Mouse (Mus musculus): ENCODE results near the gene Plch2. TPM values are rescaled to one million over a fixed set of nuclear protein-coding genes. Genes with fewer than 3 reads are reported as not detected.

Gene Plch2
- polyA plus RNA-seq, 1 experiment from 2014 or later: 18.7 TPM

- Histone ChIP-seq H3K4me1 (peaks cover 34% of the 10 kb centered on the region), H3K4me2 (no peak overlapping the region), H3K9me3 (replicated peaks) (no peaks in the 10 kb centered on the region), H3K9ac (replicated peaks) (no peak overlapping the region), H3K4me3 (replicated peaks) (no peak overlapping the region), H3K36me3 (peaks cover 69% of the 10 kb centered on the region), H3K27ac (replicated peaks) (no peak overlapping the region), H3K27me3 (replicated peaks) (no peaks in the 10 kb centered on the region)
- ATAC-seq (ENCODE audit: low FRiP score): no peak
- 95% methylated on average over 13 of the region's 13 CpGs for WGBS
These were observed 13.6 kb upstream of the Plch2 start for GRCm38 (mm10) chr4:155070199-155070598.

GRCm38 (mm10) chr4:155069191-155069590, 12.6 kb upstream of the Plch2 start:
- H3K9me3 ChIP-seq (replicated peaks): no peaks in the 10 kb centered on the region
- H3K36me3 ChIP-seq: peaks cover 59% of the 10 kb centered on the region
- no peak for ATAC-seq (ENCODE audit: low FRiP score)
- no peak overlapping the region for H3K9ac ChIP-seq (replicated peaks)
- H3K4me1 ChIP-seq: peaks cover 34% of the 10 kb centered on the region
- H3K27ac ChIP-seq (replicated peaks): no peak overlapping the region
- WGBS: 90% methylated on average over 6 of the region's 6 CpGs
- no peak overlapping the region for H3K4me2 ChIP-seq
- H3K27me3 ChIP-seq (replicated peaks): no peaks in the 10 kb centered on the region
- no peak overlapping the region for H3K4me3 ChIP-seq (replicated peaks)

- Histone ChIP-seq H3K27me3 (replicated peaks) (no peaks in the 10 kb centered on the region), H3K27ac (replicated peaks) (no peak overlapping the region), H3K9ac (replicated peaks) (no peak overlapping the region; the same call in 1 of the 2 replicates), H3K9me3 (replicated peaks) (no peaks in the 10 kb centered on the region), H3K36me3 (peaks cover 52% of the 10 kb centered on the region), H3K4me2 (peak overlapping the region; percentile 73), H3K4me1 (peaks cover 34% of the 10 kb centered on the region), H3K4me3 (replicated peaks) (no peak overlapping the region)
- WGBS: 92% methylated on average over 20 of the region's 20 CpGs
- ATAC-seq (ENCODE audit: low FRiP score): no peak
These were observed 11.9 kb upstream of the Plch2 start for GRCm38 (mm10) chr4:155068357-155068972.

DNA sequence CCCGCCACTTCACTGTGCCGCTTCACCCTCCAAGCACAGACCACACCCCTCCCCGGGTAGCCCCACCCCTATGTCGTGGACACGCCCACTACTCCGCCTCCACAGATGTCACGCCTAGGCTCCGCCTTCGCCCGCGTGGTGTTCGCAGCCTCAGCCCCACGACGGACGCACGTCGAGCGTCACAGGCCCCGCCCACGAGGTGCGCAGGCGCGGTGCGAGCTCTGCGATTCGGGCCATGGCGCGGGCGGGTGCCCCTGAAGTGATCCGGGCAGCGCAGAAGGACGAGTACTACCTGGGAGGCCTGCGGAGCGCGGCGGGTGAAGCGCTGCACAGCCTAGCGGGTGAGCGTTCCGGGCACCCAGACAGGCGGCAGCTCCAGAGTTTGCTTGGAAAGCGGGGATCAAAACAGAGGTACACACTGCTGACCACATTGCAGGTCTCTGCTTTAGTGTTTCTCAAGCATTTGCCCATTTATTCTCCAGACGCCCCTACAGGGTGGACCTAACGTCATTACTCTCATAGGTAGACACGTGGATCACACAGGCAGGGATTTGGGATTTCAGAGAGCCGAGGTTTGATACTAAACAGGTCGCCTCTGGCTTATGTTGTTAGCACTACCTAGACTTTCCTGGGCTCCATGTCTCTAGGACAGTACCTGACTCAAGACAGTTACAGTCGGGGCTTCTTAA, 10.4 kb upstream of the Plch2 start, which contains the start of gene Pex10:
TSS of gene Pex10 (plus strand) at position 183 of the 689 bp plus-strand sequence.
- Histone ChIP-seq H3K4me1 (peaks cover 34% of the 10 kb centered on the region), H3K36me3 (peaks cover 37% of the 10 kb centered on the region), H3K27ac (replicated peaks) (peak within 1 kb of the TSS; percentile 79), H3K4me2 (peak within 1 kb of the TSS; percentile 73), H3K9me3 (replicated peaks) (no peaks in the 10 kb centered on the region), H3K4me3 (replicated peaks) (peak within 1 kb of the TSS; percentile 63), H3K27me3 (replicated peaks) (no peaks in the 10 kb centered on the region), H3K9ac (replicated peaks) (peak within 1 kb of the TSS; percentile 76)
- peak; percentile 94 for ATAC-seq (ENCODE audit: low FRiP score)
- under 1% methylated on average over 48 of the region's 48 CpGs for WGBS

GRCm38 (mm10) chr4:155065970-155066833, 9.6 kb upstream of the Plch2 start:
- no peaks in the 10 kb centered on the region for H3K27me3 ChIP-seq (replicated peaks)
- peaks cover 29% of the 10 kb centered on the region for H3K36me3 ChIP-seq
- H3K27ac ChIP-seq (replicated peaks): peak overlapping the region; percentile 70
- H3K4me2 ChIP-seq: peak overlapping the region; percentile 73
- peak overlapping the region; percentile 21; the same call in 1 of the 2 replicates for H3K9ac ChIP-seq (replicated peaks)
- no peaks in the 10 kb centered on the region for H3K9me3 ChIP-seq (replicated peaks)
- peak; percentile 60 for ATAC-seq (ENCODE audit: low FRiP score)
- WGBS: 5% methylated on average over 15 of the region's 15 CpGs
- H3K4me1 ChIP-seq: peaks cover 39% of the 10 kb centered on the region
- peak overlapping the region; percentile 63 for H3K4me3 ChIP-seq (replicated peaks)

DNA sequence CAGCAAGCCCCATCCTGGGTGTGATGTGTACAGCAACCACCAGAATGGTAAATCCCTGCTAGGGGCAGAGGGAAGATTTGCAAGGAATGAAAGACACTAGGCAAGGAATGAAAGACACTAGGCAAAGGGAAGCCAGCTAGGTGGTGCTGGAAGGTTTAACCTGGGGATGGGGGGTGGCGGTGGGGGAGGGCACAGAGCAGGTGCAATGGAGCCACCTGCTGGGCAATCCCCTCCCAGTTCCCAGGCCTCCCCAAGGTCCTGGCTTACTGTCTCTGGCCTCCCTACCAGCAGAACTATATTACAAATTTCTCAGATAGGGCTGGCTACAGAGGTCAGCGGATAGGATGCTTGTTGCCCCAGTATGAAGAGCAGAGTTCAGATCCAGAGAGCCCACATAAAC, 7.9 kb upstream of the Plch2 start:
- H3K9me3 ChIP-seq (replicated peaks): no peaks in the 10 kb centered on the region
- H3K4me1 ChIP-seq: peaks cover 34% of the 10 kb centered on the region
- H3K4me2 ChIP-seq: no peak overlapping the region
- no peaks in the 10 kb centered on the region for H3K27me3 ChIP-seq (replicated peaks)
- WGBS: 76% methylated on average over 2 of the region's 2 CpGs
- peaks cover 12% of the 10 kb centered on the region for H3K36me3 ChIP-seq
- no peak overlapping the region for H3K9ac ChIP-seq (replicated peaks)
- ATAC-seq (ENCODE audit: low FRiP score): no peak
- H3K4me3 ChIP-seq (replicated peaks): no peak overlapping the region
- H3K27ac ChIP-seq (replicated peaks): no peak overlapping the region

- no peaks in the 10 kb centered on the region for H3K27me3 ChIP-seq (replicated peaks)
- WGBS: 42% methylated on average over 3 of the region's 3 CpGs
- no peaks in the 10 kb centered on the region for H3K9me3 ChIP-seq (replicated peaks)
- no peak overlapping the region for H3K4me3 ChIP-seq (replicated peaks)
- H3K4me1 ChIP-seq: peaks cover 34% of the 10 kb centered on the region
- H3K36me3 ChIP-seq: peaks cover 8% of the 10 kb centered on the region
- no peak overlapping the region for H3K9ac ChIP-seq (replicated peaks)
- no peak overlapping the region for H3K27ac ChIP-seq (replicated peaks)
- ATAC-seq (ENCODE audit: low FRiP score): no peak
- H3K4me2 ChIP-seq: no peak overlapping the region
These were observed 7.3 kb upstream of the Plch2 start for GRCm38 (mm10) chr4:155063895-155064294.

DNA sequence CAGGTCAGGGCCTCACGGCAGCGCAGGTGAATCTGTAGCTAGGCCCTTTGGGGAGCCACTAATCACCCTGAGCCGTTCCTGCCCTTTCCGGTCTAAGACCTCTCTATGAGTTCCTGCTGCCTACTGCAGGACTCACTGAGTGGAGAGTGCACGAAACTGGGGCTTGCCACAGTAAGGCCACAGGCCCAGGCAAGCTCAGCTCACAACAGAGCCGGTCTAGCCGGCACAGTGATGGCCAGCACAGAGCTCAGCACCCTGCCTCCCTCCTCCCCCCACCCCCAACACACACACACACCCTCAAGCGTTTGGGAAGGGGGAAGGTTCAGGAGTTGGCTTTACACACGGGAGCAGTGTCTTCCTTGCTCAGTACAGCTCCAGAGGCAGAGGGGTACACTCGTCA, 1.7 kb upstream of the Plch2 start:
- no peak overlapping the region for H3K4me2 ChIP-seq
- no peak for ATAC-seq (ENCODE audit: low FRiP score)
- no peaks in the 10 kb centered on the region for H3K27me3 ChIP-seq (replicated peaks)
- H3K27ac ChIP-seq (replicated peaks): no peak overlapping the region
- H3K36me3 ChIP-seq: no peaks in the 10 kb centered on the region
- H3K4me3 ChIP-seq (replicated peaks): no peak overlapping the region
- H3K9ac ChIP-seq (replicated peaks): no peak overlapping the region
- H3K9me3 ChIP-seq (replicated peaks): no peaks in the 10 kb centered on the region
- H3K4me1 ChIP-seq: peaks cover 19% of the 10 kb centered on the region
- 39% methylated on average over 10 of the region's 10 CpGs for WGBS

DNA sequence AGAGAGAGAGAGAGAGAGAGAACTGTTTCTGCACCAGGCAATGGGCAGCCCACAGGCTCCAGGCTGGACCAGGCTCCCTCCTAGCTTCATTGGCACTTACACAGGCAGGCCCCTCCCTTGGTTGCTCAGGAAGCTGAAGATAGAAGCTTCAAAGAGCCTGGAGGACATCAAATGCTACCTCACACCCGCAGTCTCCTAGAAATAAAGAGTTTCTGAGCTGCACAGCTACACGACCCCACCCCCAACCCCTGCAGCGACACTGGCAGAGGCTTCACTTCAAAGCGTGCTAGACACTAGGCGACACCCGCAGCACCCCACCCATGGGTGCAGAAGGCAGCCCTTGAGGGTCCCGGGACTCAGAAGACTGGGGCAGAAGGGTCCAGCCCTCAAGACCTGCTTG, 6.5 kb downstream of the Plch2 start:
- Histone ChIP-seq H3K36me3 (no peaks in the 10 kb centered on the region), H3K27me3 (replicated peaks) (peaks cover 5% of the 10 kb centered on the region), H3K27ac (replicated peaks) (no peak overlapping the region), H3K9ac (replicated peaks) (no peak overlapping the region), H3K4me1 (no peaks in the 10 kb centered on the region), H3K4me2 (no peak overlapping the region), H3K9me3 (replicated peaks) (no peaks in the 10 kb centered on the region), H3K4me3 (replicated peaks) (no peak overlapping the region)
- ATAC-seq (ENCODE audit: low FRiP score): no peak
- 82% methylated on average over 7 of the region's 7 CpGs for WGBS

DNA sequence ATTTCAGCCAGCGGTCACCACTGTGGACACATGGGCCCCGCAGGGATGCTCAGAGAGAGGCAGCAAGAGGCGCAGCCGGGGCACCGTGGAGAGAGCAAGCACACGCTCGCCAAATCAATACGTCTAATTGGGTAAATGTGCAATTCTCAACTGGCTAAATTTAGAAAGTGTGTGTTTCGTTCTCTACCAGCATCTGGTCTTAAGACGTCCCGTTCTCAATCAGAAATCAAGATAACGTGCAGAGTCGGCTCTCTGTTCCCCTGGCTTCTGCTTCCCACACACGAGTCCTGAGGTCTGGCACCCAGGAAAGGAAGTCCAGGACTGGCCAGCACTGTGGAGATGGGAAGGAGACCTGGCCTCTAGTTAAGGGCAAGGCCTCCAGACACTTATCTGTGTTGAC, 9.9 kb downstream of the Plch2 start:
- H3K27me3 ChIP-seq (replicated peaks): peaks cover 36% of the 10 kb centered on the region
- H3K4me2 ChIP-seq: no peak overlapping the region
- ATAC-seq (ENCODE audit: low FRiP score): no peak
- H3K36me3 ChIP-seq: no peaks in the 10 kb centered on the region
- H3K9me3 ChIP-seq (replicated peaks): no peaks in the 10 kb centered on the region
- H3K4me1 ChIP-seq: peaks cover 22% of the 10 kb centered on the region
- WGBS: 89% methylated on average over 14 of the region's 14 CpGs
- H3K4me3 ChIP-seq (replicated peaks): no peak overlapping the region
- no peak overlapping the region for H3K27ac ChIP-seq (replicated peaks)
- no peak overlapping the region for H3K9ac ChIP-seq (replicated peaks)

- H3K9ac ChIP-seq (replicated peaks): peak overlapping the region; percentile 60
- peaks cover 33% of the 10 kb centered on the region for H3K27me3 ChIP-seq (replicated peaks)
- peak overlapping the region; percentile 89 for H3K4me2 ChIP-seq
- 2% methylated on average over 25 of the region's 25 CpGs for WGBS
- H3K36me3 ChIP-seq: no peaks in the 10 kb centered on the region
- peak overlapping the region; percentile 52 for H3K4me3 ChIP-seq (replicated peaks)
- H3K9me3 ChIP-seq (replicated peaks): no peaks in the 10 kb centered on the region
- H3K4me1 ChIP-seq: peaks cover 43% of the 10 kb centered on the region
- H3K27ac ChIP-seq (replicated peaks): peak overlapping the region; percentile 45
- no peak; the same call in 1 of the 2 replicates for ATAC-seq (ENCODE audit: low FRiP score)
These were observed 13.3 kb downstream of the Plch2 start for GRCm38 (mm10) chr4:155043289-155043625.
